Mouse (Mus musculus) ES-E14 (cell line): ENCODE results near the gene Hnrnpd. TPM values are rescaled to one million over a fixed set of nuclear protein-coding genes. Genes with fewer than 3 reads are reported as not detected.
A peak's percentile ranks its signal among the peaks of the same experiment; 100 is the strongest.

Source experiments
- DNase-seq: peaks from one replicate; pipeline ENCODE4 v3.0.0-alpha.2; 2013; ENCODE audit warnings: low read depth, low spot score
- H3K27ac ChIP-seq: 2 replicates; pipeline ENCODE4 v1.5.1; 2012; ENCODE audit warnings: low read depth, mild to moderate bottlenecking, low read length, moderate library complexity, mixed read lengths; ENCODE audit not compliant: poor library complexity, insufficient read depth, severe bottlenecking
- H3K36me3 ChIP-seq: 2 replicates; pipeline ENCODE4 v1.6.1; 2012; ENCODE audit warnings: mild to moderate bottlenecking, low read length, moderate library complexity, mixed read lengths; ENCODE audit not compliant: control insufficient read depth, poor library complexity, insufficient read depth, severe bottlenecking
- H3K4me1 ChIP-seq, 2 experiments: fragments of 150-350 bp in 1 of 2; sonication (generic) in 1 of 2; 2 replicates each; pipeline ENCODE4 v1.6.1; 2012; ENCODE audit warnings: low read length in 2 of 2, mild to moderate bottlenecking in 1 of 2, mixed read lengths in 1 of 2; ENCODE audit not compliant: control insufficient read depth in 2 of 2, insufficient read depth in 2 of 2, poor library complexity in 1 of 2
- H3K4me3 ChIP-seq, 2 experiments: fragments of 150-350 bp in 1 of 2; sonication (generic) in 1 of 2; 2 replicates each; pipeline ENCODE4 v1.5.1; 2012; ENCODE audit warnings: low read length in 2 of 2, low read depth in 1 of 2, mild to moderate bottlenecking in 1 of 2, mixed read lengths in 1 of 2; ENCODE audit not compliant: insufficient read depth in 1 of 2, poor library complexity in 1 of 2, severe bottlenecking in 1 of 2
- H3K9ac ChIP-seq: 2 replicates; pipeline ENCODE4 v1.6.1; 2012; ENCODE audit warnings: low read depth, mild to moderate bottlenecking, low read length, mixed read lengths; ENCODE audit not compliant: poor library complexity, insufficient read depth, severe bottlenecking
- H3K9me3 ChIP-seq: fragments of 150-350 bp; sonication (generic); 2 replicates; pipeline ENCODE4 v1.6.1; 2012; ENCODE audit warnings: low read depth, mild to moderate bottlenecking, low read length; ENCODE audit not compliant: control insufficient read depth, insufficient read depth
- CHD2 ChIP-seq: IDR thresholded peaks from 2 replicates; pipeline ENCODE4 v1.6.1; 2014; ENCODE audit warnings: mild to moderate bottlenecking, low read depth, low read length, inconsistent platforms
- HCFC1 ChIP-seq: IDR thresholded peaks from 2 replicates; pipeline ENCODE4 v1.6.1; 2012; ENCODE audit warnings: low read length, inconsistent platforms, borderline replicate concordance; ENCODE audit not compliant: insufficient read depth
- MAFK ChIP-seq: IDR thresholded peaks from 2 replicates; pipeline ENCODE4 v1.6.1; 2014; ENCODE audit warnings: mild to moderate bottlenecking, low read depth, low read length, inconsistent platforms; ENCODE audit not compliant: insufficient read depth
- ZC3H11A ChIP-seq: IDR thresholded peaks from 2 replicates; pipeline ENCODE4 v1.6.1; 2012; ENCODE audit warnings: low read depth, mild to moderate bottlenecking, inconsistent platforms, low read length, borderline replicate concordance
- ZNF384 ChIP-seq: IDR thresholded peaks from 2 replicates; pipeline ENCODE4 v1.6.1; 2012; ENCODE audit warnings: low read depth, low read length, inconsistent platforms
- in situ Hi-C, 2 experiments: fragments of 600-800 bp; cut with MboI; formaldehyde crosslinking; loops; one replicate each; pipeline ENCODE4 v1.15.1; 2025; ENCODE audit warnings: low sequenced_read_pairs in 2 of 2, inconsistent platforms in 1 of 2; ENCODE audit not compliant: unreplicated experiment in 2 of 2
- total RNA-seq: library from RNA; depleted of rRNA; stranded (reverse); fragments of 300-350 nt; gene quantifications from 2 replicates; pipeline ENCODE4 v1.2.3, GENCODE M21; 2012

Gene Hnrnpd
- total RNA-seq, 1 experiment: 92.4 TPM

GRCm38 (mm10) chr5:99994166-99994565 is 15.4 kb upstream of the Hnrnpd start:
- no peak for DNase-seq
- Histone ChIP-seq H3K9me3 (no peaks in the 10 kb centered on the region), H3K9ac (no peak overlapping the region), H3K4me3 (no peak overlapping the region), H3K27ac (no peak overlapping the region), H3K36me3 (no peaks in the 10 kb centered on the region), H3K4me1 (no peaks in the 10 kb centered on the region)
- in situ Hi-C loops: no loop called here
- TF ChIP-seq ZNF384: no peak
- TF ChIP-seq HCFC1: no peak
- TF ChIP-seq ZC3H11A: no peak
- no peak for TF ChIP-seq MAFK
- TF ChIP-seq CHD2: no peak

GRCm38 (mm10) chr5:99983452-99984061 is 4.8 kb upstream of the Hnrnpd start:
- Histone ChIP-seq H3K9me3 (no peaks in the 10 kb centered on the region), H3K4me1 (no peaks in the 10 kb centered on the region), H3K36me3 (no peaks in the 10 kb centered on the region), H3K27ac (no peak overlapping the region), H3K9ac (no peak overlapping the region), H3K4me3 (no peak overlapping the region)
- no peak for DNase-seq
- TF ChIP-seq ZC3H11A (no peak), MAFK (no peak), HCFC1 (no peak), CHD2 (no peak), ZNF384 (no peak)
- in situ Hi-C loops: no loop called here

GRCm38 (mm10) chr5:99977516-99978301 is 1.0 kb downstream of the Hnrnpd start:
- H3K9ac ChIP-seq: peak overlapping the region; percentile 100
- peak; percentile 78 for DNase-seq
- H3K4me3 ChIP-seq: peak overlapping the region; percentile 95 to 99
- TF ChIP-seq HCFC1 (no peak), CHD2 (no peak), ZC3H11A (no peak), MAFK (no peak), ZNF384 (no peak)
- peaks cover 2 to 8% of the 10 kb centered on the region in 2 experiments; a peak in 3 of 4 replicates for H3K4me1 ChIP-seq
- in situ Hi-C loops: no loop called here
- H3K36me3 ChIP-seq: peaks cover 7% of the 10 kb centered on the region; the same call in 1 of the 2 replicates
- no peaks in the 10 kb centered on the region for H3K9me3 ChIP-seq
- peak overlapping the region; percentile 99 for H3K27ac ChIP-seq

DNA sequence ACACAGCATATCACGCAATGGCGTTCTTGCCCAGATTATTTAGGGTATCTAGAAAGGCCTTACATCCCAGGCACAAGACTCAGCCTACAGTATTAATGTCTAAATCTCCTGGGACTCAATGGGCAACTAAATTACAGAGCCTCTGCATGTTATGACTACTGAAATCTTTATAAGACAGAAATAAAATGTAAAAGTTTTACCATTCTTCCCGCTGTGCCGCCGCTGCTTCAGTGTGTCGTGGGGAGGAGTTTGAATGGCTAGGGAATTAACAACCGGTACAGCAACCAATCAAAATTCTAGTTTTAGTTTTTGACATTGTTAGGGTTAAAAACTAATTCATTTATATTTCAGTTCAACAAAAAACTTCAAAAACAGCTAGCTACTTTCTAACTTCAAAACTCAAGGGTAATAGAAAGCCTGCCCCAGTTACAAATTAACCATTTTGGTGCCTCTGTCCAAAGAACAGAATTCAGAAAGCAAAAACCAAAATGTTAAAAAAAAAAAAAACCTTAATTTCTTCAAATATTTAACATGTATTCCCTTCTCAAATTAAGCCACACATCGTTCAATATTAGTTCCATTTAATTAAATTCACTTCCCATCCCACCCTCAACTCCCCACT is 2.3 kb downstream of the Hnrnpd start:
- Histone ChIP-seq H3K4me1 (peaks cover 2 to 8% of the 10 kb centered on the region in 2 experiments; a peak in 3 of 4 replicates), H3K4me3 (peak overlapping the region; percentile 95 to 99), H3K36me3 (peaks cover 7% of the 10 kb centered on the region), H3K27ac (no peak overlapping the region), H3K9me3 (no peaks in the 10 kb centered on the region), H3K9ac (no peak overlapping the region; the same call in 1 of the 2 replicates)
- no peak for TF ChIP-seq HCFC1
- no peak for TF ChIP-seq ZNF384
- TF ChIP-seq MAFK: no peak
- TF ChIP-seq CHD2: no peak
- no peak for TF ChIP-seq ZC3H11A
- DNase-seq: no peak
- in situ Hi-C loops: no loop called here
